Mouse (Mus musculus) cerebellum, adult 9-10 months (tissue): ENCODE results near the gene Fam174a.
A peak's percentile ranks its signal among the peaks of the same experiment; 100 is the strongest.

Experiments used
- DNase-seq: peaks from one replicate; pipeline ENCODE4 v3.0.0; 2022

The Fam174a gene

DNA sequence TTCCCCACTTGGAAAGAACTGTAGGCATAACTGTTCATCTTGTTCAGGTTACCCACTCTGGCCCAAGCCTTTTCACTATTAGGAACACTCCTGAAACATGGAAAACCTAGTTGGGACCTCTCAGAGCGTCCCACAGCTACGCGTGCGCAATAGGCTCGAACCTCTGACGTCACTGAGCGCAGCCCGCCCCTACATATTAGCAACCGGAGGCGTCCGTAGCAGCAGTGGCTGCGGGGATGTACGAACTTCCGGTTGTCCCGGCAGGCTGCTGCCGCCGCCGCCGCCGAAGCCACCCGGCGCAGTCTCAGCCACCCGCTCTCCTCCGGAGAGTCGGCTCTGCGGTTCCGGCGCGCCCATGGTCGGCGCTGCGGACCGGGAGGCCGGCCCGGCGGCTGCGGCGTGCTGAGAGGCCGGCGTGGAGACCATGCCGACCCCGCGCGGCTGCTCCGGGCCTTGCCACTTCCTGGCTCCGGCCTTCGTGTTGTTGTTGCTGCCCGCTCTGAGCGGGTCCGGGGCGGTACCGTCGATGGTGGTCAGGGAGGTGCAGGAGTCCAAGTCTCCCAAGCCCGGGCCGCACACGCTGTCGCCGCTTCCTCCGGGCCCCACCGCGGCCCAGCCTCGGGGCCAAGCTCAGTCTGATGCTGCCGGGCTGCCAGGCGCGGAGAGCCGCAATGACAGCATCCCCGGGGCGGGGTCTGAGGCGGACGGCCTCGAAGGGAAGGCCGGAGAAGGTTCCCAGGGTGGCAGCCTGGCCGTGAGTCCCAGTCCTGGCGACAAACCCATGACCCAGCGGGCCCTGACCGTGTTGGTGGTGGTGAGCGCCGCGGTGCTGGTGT lies at the start of gene Fam174a:
TSS of gene Fam174a (plus strand) at position 231 of the 836 bp plus-strand sequence.
- DNase-seq, result peak; percentile 94

GRCm38 (mm10) chr1:95263843-95264242 lies 49.6 kb upstream of the Fam174a start:
- DNase-seq, result no peak

DNA sequence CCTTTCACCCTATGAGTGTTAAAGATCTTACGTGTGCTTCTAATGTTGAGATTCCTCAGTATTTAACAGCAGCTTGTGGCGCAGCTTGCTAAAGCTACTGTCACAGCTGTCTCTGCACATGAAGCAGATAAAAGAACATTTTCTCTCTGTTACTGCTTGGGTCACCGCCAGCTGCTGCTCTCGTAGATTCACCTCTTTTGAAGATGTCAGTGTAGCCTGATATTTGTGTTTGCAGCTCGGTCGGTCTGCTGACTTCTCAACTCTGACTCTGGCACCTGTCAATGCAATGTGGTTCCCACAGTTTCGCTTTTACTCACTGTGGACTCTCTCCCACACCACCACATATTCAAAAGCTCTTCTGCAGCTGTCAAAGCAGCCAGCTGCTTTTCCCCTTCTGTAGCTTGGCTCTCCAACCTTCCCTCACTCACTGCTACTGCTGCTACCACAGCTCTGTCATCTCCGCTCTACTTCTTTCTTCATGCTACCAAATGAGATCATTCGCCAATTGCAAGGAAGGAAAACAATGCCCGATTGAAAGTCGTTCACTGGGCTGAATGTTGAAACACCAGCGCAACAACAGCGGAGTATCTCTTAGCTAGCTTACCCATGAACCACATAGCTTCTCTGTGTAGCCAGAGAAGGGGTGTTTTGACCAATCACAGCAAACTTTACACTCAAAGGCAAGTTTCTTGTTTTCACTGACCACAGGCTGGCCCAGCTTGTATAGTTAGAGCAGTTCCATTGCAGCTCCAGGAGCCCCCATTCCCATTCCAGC lies 45.3 kb upstream of the Fam174a start:
- no peak for DNase-seq

DNA sequence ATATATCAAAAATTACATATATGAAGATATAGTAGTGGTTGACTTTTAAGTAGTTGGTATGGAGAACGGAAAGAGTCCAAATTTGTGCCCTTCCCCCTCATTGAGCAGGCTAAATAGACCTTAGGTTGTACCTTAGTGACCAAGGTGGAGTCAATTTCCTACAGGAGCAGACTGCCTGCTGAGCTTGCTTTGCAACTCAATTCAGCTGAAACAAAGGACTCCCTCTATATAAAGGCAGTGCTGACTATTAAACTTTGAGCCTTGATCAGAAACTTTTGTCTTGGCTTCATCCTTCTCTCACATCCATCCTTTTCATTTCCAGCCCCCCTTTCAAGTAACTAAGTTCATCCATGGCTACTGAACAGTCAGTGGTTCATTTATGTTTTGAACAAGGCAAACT lies 40.1 kb upstream of the Fam174a start:
- no peak for DNase-seq

- no peak for DNase-seq
These were observed 5.1 kb upstream of the Fam174a start for GRCm38 (mm10) chr1:95308324-95308723.

DNA sequence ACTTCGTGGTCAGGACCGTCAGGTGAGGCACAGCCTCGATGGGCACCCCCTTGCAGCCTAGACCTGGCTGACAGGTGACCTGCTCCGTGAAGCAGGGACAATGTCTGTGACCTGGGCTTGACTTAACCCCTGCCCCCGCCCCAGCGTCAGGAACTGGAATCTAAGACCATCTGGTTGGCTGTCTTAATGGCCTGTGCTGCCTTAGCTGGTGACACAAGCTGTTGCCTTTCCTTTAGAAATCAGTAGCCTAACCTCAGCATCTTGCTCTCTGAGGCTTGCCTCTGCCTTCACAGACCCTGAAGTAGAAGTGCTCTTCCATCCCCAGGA lies 769 bp downstream of the Fam174a start:
- peak; percentile 62 for DNase-seq

DNA sequence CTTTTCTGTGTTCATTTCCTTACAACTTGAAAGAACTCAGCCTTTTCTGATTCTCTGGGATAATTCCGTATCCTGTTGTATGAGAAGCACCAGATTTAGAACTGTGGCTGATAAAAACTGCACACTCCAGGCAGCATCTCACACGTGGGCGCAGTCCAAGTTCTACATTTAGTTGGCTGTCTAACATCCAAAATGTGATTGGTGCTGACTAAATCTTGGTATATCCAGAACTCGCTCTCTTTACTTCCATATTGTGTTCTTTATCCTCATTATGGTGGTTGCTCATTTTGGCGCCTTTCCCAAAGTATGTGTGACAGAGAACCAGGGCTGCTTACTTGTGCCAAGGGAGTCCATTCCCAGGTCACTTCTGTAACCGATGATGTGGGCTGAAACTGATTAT lies 2.6 kb downstream of the Fam174a start:
- peak; percentile 38 for DNase-seq

DNA sequence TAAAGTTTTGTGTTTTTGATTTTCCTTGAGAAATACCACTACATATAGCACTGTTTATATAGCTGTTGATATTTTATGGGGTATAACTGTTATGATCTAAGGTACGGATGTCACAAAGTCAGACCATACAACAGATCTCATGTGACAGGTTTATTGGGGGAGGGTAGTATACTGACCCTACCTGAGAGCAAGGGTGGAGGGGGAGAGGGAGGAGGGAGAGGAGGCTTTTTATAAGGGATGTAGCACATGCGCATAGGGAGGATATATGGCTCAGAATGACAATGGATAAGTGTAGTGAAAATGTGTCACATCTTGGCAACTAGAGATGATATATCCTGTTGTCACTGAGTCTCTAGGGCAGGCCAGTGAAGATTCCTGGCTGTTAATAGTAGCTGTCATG lies 8.8 kb downstream of the Fam174a start:
- DNase-seq, result no peak

DNA sequence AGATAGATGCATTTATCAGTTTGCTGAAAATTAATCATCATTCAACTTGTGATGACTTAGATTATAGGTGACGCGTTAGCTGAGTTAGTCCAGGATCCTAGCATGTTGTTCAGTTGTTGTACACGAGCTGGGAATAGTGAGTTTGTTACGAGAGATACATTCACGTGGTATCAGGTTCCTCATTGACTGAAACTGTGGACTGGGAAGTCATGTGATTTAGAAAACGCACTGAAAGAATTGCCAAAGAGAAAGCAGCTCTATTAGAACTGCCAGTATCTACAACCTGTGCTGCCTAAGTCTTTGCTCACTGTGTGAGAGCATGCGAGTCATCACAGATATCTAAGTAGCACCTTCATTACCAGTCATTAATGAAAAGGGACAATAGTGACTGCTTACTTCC lies 9.6 kb downstream of the Fam174a start:
- DNase-seq, result no peak

GRCm38 (mm10) chr1:95326856-95327255 lies 13.4 kb downstream of the Fam174a start:
- DNase-seq, result no peak

GRCm38 (mm10) chr1:95339618-95340017 lies 26.2 kb downstream of the Fam174a start:
- DNase-seq, result no peak

GRCm38 (mm10) chr1:95342242-95342641 lies 28.8 kb downstream of the Fam174a start:
- DNase-seq, result no peak

DNA sequence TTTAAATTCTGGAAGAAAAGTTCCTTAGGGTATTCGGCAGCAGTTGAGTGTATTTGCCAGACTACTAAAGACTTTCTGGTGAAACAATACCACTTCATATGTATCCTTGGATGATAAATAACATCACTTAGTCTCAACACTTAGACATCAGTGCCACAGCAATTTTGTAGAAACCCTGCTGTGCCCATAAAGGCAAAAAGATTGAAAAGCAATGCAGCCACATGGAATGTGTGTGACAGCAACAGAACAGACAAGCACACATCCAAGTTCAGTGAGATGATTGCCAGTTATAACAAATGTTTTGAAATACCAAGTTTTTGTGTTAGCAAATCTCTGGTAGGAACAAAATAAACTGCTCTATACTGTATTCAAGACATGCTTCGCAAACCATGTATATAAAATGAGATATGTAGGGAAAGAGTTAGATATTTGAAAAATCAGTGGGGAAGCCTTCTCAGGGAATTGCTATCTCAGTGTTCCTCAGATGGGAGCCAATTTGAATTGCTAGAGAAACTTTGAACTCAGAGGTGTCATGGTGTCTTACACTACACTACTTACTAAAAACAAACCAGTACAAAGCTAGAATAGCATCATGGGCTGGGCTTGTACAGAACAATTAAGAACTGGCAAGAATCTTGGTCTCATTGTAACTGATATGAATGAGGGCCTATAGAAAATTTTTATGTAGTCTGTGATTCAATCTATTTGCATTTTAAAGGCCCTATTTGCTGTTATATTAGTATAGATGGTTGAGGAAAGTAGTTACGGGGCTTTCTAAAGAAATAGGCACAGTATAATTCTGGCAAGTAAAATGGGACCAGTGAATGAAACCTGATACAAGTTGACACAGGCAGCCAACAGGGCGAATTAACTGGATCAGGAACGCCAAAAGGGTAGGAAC lies 30.4 kb downstream of the Fam174a start:
- no peak for DNase-seq

GRCm38 (mm10) chr1:95354146-95354545 lies 40.7 kb downstream of the Fam174a start:
- no peak for DNase-seq

- DNase-seq, result no peak
These were observed 43.5 kb downstream of the Fam174a start for GRCm38 (mm10) chr1:95356904-95357303.

DNA sequence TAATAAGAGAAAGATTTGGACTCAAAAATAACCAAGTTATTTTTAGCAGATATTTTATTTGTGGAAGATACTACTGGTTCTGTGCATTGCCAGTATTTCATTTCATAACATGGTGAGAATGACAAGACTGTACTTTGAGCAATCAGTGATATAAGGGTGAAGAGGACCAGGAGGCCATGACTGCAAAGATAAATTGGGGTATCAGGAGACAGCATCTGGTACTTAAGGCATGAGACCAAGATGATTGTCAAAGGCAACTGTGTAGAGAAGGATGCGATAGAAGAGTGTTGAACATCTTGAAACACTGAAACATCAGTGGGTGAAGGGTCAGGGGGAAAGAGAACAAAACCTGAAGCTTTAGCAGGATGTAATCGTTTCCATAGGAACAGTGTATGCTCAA lies 50.3 kb downstream of the Fam174a start:
- DNase-seq, result no peak

GRCm38 (mm10) chr1:95366616-95367373 lies 53.4 kb downstream of the Fam174a start:
- no peak for DNase-seq

DNA sequence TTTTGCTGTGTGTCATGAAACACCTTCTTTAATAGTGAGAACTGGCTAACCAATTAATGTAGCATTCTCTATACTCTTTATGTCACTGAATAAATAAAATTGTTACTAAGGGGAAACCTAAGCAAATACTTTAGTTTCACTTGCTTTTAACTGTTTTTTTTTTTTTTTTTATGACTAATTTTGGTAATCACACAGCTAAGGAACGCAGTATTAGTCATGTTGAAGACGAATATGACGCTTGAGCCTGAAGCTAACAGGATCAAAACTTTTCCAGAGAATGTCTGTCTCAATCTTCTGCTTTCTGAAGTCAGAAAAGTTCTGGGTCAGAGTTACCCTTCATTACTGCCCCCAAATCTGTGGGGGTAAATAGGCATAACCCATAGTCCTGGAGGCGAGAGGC lies 54.3 kb downstream of the Fam174a start:
- DNase-seq, result no peak

- no peak for DNase-seq
These were observed 62.0 kb downstream of the Fam174a start for GRCm38 (mm10) chr1:95375443-95375842.

DNA sequence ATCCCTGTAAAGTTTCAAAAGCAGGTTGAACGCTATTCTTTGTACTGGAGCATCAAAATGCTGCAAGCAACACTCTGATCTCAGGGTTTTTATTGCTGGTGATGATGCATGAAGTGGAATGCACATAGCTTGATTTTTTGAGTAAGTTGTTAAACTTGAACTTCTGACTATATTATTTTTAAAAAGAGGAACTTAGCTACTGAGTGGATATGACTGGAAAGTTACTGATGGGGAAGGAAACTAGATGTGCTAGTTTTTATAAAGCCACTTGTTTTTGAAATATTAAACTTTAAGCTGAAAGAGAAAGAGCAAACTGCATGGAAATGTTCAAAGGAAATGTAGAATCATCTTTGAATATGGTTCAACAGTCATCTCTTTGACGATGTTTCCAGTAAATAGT lies 67.6 kb downstream of the Fam174a start:
- no peak for DNase-seq
